ENCODE assay signal across 15 mouse cellular contexts in the genomic region with DNA sequence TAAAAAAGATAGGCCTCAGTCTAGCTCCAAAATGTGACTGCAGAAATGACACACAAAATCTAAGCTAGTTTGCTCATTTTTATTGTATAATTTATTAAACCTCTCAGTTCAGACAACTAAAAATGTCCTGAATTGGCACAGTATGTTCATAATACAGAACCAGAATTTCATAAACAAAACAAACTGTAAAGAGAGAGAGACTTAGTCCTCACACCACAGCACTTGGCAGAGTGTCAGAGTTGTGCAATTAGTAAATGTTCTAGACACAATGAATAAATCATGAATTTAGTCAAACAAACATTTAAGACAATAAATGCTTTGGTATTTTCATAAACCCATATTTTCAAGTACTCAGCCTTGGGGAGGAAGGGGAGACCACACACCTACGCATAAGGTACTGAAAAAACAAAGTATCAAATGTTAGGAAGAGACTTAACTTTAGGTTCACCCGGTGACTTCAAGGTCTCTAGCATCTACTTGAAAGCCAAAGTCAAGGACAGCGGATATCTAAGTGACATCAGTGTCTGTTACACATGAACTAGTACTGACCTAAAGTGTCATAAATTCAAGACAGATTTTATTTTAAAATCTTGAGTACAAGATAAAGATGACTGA. TPM values are rescaled to one million over a fixed set of nuclear protein-coding genes. Genes with fewer than 3 reads are reported as not detected.
DNase-seq lines count a peak whose midpoint lies in the region; ATAC-seq and TF ChIP-seq lines count a peak whose summit lies in the region.
"Had no signal": no experiment of that assay in that cellular context is flagged by ENCODE, and none has a peak within 500 bp of the region (broad histone marks: within the 10 kb centered on the region; RNA-seq: fewer than 3 reads in every experiment).

No protein-coding gene starts in this region.

- H3K4me3 ChIP-seq in forebrain, embryonic 15.5 days = no peak overlapping the region
- no peak overlapping the region for H3K4me3 ChIP-seq in forebrain, embryonic 12.5 days (replicated peaks)
- no peak overlapping the region for H3K4me3 ChIP-seq in lung, embryonic 14.5 days (ENCODE audit: low read depth, low read length)
- H3K4me3 ChIP-seq in lung, adult 2 months (replicated peaks; ENCODE audit: extremely low read depth, low read depth, low read length) = no peak overlapping the region
- H3K4me3 ChIP-seq: embryonic facial prominence, embryonic 13.5 days; liver, embryonic 15.5 days; midbrain, embryonic 12.5 days had no signal

- 92% methylated on average over 3 of the region's 3 CpGs for WGBS in forebrain, embryonic 15.5 days
- WGBS in forebrain, embryonic 12.5 days = 97% methylated on average over 3 of the region's 3 CpGs
- WGBS in lung, embryonic 14.5 days = 69% methylated on average over 3 of the region's 3 CpGs
- WGBS in lung, adult 2 months = 58% methylated on average over 3 of the region's 3 CpGs

- H3K4me2 ChIP-seq in forebrain, embryonic 15.5 days (replicated peaks) = no peak overlapping the region
- no peak overlapping the region for H3K4me2 ChIP-seq in forebrain, embryonic 12.5 days
- no peak overlapping the region for H3K4me2 ChIP-seq in lung, embryonic 14.5 days
- H3K4me2 ChIP-seq: embryonic facial prominence, embryonic 13.5 days; liver, embryonic 15.5 days; midbrain, embryonic 12.5 days had no signal

- TF ChIP-seq CTCF in lung, embryonic 14.5 days (IDR thresholded peaks at IDR 0.05; ENCODE audit: low read depth) = no peak
- no peak for TF ChIP-seq CTCF in lung, adult 2 months (IDR thresholded peaks at IDR 0.05; ENCODE audit: insufficient read depth, low read length)

- TF ChIP-seq POLR2A in lung, adult 2 months (IDR thresholded peaks at IDR 0.05; ENCODE audit: borderline replicate concordance, extremely low read depth, low read depth, low read length) = no peak

- no peak overlapping the region for H3K9ac ChIP-seq in forebrain, embryonic 15.5 days (replicated peaks)
- H3K9ac ChIP-seq in forebrain, embryonic 12.5 days = no peak overlapping the region
- H3K9ac ChIP-seq in lung, embryonic 14.5 days = no peak overlapping the region
- H3K9ac ChIP-seq: embryonic facial prominence, embryonic 13.5 days; liver, embryonic 15.5 days; midbrain, embryonic 12.5 days had no signal

- intact Hi-C loops in left cerebral cortex, postnatal 36 days (cut with DNase I) = no loop called here

- H3K4me1 ChIP-seq in forebrain, embryonic 15.5 days = peaks cover 45% of the 10 kb centered on the region
- H3K4me1 ChIP-seq in forebrain, embryonic 12.5 days = peaks cover 13% of the 10 kb centered on the region
- peaks cover 12% of the 10 kb centered on the region; the same call in 1 of the 2 replicates for H3K4me1 ChIP-seq in lung, embryonic 14.5 days (ENCODE audit: insufficient read depth)
- H3K4me1 ChIP-seq in lung, adult 2 months (ENCODE audit: control insufficient read depth, insufficient read depth, low read length) = peaks cover 10% of the 10 kb centered on the region

- no peaks in the 10 kb centered on the region for H3K27me3 ChIP-seq in forebrain, embryonic 15.5 days
- H3K27me3 ChIP-seq in forebrain, embryonic 12.5 days = no peaks in the 10 kb centered on the region
- H3K27me3 ChIP-seq in lung, embryonic 14.5 days (ENCODE audit: insufficient read depth, low read length) = no peaks in the 10 kb centered on the region
- H3K27me3 ChIP-seq: embryonic facial prominence, embryonic 13.5 days; liver, embryonic 15.5 days; midbrain, embryonic 12.5 days had no signal

- peak overlapping the region; percentile 25; the same call in 1 of the 2 replicates for H3K27ac ChIP-seq in forebrain, embryonic 15.5 days (replicated peaks)
- H3K27ac ChIP-seq in forebrain, embryonic 12.5 days = no peak overlapping the region
- no peak overlapping the region for H3K27ac ChIP-seq in lung, embryonic 14.5 days (ENCODE audit: low read depth)
- H3K27ac ChIP-seq: liver, embryonic 15.5 days; midbrain, embryonic 12.5 days; stomach, postnatal 0 days had no signal

- no peaks in the 10 kb centered on the region for H3K9me3 ChIP-seq in forebrain, embryonic 15.5 days
- H3K9me3 ChIP-seq in forebrain, embryonic 12.5 days = no peaks in the 10 kb centered on the region
- H3K9me3 ChIP-seq in lung, embryonic 14.5 days (ENCODE audit: low read depth, low read length) = no peaks in the 10 kb centered on the region
- H3K9me3 ChIP-seq: embryonic facial prominence, embryonic 13.5 days; liver, embryonic 15.5 days; midbrain, embryonic 12.5 days had no signal

- no peak for ATAC-seq in forebrain, embryonic 15.5 days (replicated peaks)
- no peak for ATAC-seq in forebrain, embryonic 12.5 days (ENCODE audit: low FRiP score)
- no peak for ATAC-seq in lung, embryonic 14.5 days (ENCODE audit: insufficient read depth)

- DNase-seq in lung, embryonic 14.5 days = peak; percentile 75
- no peak for DNase-seq in lung, adult 2 months
- DNase-seq in adrenal gland, postnatal 36 days = peak; percentile 58 to 68
- DNase-seq in lung, postnatal 36 days = peak; percentile 76
- no peak for DNase-seq in left cerebral cortex, postnatal 36 days (ENCODE audit: low spot score in 2 of 2)
- DNase-seq in retina, postnatal 1 day = no peak
- DNase-seq: B cell, adult 2 months; heart, postnatal 14 days; layer of hippocampus, adult 9-11 months had no signal

- no peaks in the 10 kb centered on the region for H3K36me3 ChIP-seq in forebrain, embryonic 15.5 days
- H3K36me3 ChIP-seq in forebrain, embryonic 12.5 days (replicated peaks) = 0 out of 2 replicates have a peak, but pooled peaks cover 5% of the 10 kb centered on the region
- H3K36me3 ChIP-seq in lung, embryonic 14.5 days (ENCODE audit: insufficient read depth) = 0 out of 2 replicates have a peak, but pooled peaks cover 1% of the 10 kb centered on the region

RNA-seq across cellular contexts. Expression of a gene that starts 52.8 kb away (rescaled TPM):
- 20.4 and 23.2 TPM in 2 replicates for polyA plus RNA-seq in forebrain, embryonic 15.5 days (2015; fragmentation: Nextera tagmentation; extraction: Ambion mirVana)
- 32.0 and 33.3 TPM in 2 replicates for polyA plus RNA-seq in forebrain, embryonic 12.5 days (2016; fragmentation: Nextera tagmentation; extraction: Ambion mirVana)
- polyA plus RNA-seq in lung, embryonic 14.5 days (2014; fragmentation: Nextera tagmentation; extraction: Ambion mirVana) = 34.0 and 35.8 TPM in 2 replicates
- 30.8 and 38.3 TPM in 2 replicates for polyA plus RNA-seq in lung, adult 2 months (2012; rRNA removed)
- 10 to 100 TPM; 91.4 to 97.7 TPM for total RNA-seq in adrenal gland, postnatal 36 days (2021)
- total RNA-seq in left cerebral cortex, postnatal 36 days (2021) = 10 to 100 TPM; 40.6 to 45.0 TPM

Comparison
In these comparisons a context has a peak if more than half of its experiments do, and no peak if none do; other contexts are left out.
1. DNase-seq: peak in lung, embryonic 14.5 days (single experiment), adrenal gland, postnatal 36 days (2 of 2) and lung, postnatal 36 days (single experiment); none in lung, adult 2 months (single experiment), left cerebral cortex, postnatal 36 days (0 of 2) and retina, postnatal 1 day (single experiment).